Mouse (Mus musculus) monocyte, adult 2 months (primary cell): ENCODE results near the gene Foxd4.

Source experiments
- DNase-seq, 2 experiments: peaks; one replicate each; pipeline ENCODE4 v3.0.0; 2022; ENCODE audit warnings: low spot score in 2 of 2, low read depth in 1 of 2

The Foxd4 gene

DNA sequence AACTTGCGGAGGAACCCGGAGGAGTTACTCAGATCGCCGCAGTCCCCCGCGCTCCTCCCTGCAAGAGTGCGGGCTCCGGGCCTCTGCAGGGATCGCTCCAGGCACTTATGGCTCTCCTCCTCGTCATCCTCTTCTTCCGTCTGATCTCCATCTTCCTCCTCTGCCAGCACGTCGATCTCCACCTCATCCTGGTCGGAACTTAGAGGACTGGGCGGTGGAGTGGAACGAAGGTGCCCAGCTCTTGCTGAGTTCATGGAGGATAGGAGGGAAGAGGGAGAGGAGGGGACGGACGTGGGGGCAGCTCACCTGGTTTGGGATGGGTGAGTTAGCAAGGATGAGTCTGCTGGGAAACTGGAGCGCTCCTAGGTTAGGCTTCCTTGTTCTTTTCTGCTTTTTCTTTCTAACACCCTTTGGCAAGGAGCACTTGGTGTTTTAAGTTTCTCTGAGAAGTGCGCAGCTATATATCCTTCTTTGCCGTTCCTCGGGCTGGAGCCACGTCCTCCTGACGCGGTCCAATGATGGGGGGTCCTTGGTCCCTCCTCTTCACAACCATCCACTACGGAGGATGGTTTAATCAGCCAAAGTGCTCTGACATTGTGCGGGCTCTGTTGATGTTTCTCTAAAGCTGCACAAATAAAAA, at the start of gene Foxd4:
TSS of gene Foxd4 (minus strand) at position 617 of the 640 bp plus-strand sequence.
- DNase-seq, result no peak

DNA sequence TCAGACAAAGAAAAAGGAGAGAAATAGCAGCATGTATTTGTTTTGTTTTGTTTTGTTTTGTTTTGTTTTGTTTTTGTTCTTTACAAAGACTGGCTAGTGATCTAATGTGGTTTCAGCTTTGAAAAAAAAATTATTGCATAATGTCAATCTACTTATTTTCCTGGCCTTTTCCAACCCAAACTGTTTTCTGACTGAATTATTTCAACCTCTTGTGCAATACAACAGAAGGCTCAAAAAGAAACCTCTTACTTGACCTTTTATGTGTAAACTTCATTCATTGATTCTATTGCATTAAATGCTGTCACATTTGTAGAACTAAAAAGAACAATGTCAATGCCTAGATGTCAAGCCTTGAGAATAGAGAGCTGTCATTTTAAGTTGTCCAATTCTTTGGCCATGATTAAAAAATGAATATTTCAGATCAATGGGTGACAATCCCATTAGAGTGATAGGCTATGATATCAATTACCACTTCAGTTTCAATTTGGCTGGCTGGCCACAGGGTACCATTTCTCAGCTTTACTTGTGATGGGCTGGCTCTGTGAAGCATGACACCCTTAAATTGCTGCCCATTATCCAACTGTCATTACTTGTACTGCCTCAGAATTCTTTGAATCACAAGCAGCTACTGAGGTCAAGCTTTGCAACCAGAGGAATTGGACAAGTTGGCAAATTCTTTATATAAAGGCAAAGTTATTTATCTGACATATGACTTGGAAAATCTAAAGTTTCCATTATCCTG, 44.7 kb upstream of the Foxd4 start:
- no peak for DNase-seq

DNA sequence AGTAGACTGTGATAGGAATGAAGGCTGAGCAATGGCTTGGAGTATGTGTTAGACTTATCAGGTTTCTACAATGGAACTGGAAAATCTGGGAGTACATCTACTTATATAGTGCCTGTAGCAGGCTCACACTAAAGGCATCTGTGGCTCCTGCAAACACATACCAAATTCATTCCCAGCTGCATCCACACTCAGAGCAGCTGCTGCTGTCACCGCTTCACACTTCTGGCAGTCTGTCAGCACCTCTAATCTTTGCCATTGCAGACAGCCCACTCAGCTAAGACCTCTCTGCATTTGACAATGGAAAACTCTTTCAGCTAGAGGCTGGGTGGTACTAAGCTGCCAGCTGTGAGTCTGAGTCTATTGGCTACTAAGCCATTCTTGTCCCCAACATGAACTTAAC, 36.1 kb upstream of the Foxd4 start:
- no peak for DNase-seq

DNA sequence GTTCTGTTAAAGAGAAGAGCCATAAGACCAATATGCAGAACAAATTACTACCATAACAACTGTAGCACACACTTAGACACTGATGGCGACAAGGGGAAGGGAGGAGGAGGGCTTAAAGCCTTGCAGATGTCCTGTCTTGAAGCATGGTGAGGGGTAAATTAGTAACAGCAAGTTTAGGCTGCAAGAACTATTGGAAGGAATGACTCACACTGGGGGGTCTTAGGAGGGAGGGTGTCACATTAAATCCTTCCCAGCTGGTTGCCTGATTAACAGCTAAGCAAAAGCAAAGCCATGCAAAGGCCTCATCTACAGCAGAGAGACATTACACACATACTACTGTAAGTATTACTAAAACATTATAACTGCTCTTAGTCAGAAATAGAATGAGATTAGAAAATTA, 28.0 kb upstream of the Foxd4 start:
- no peak for DNase-seq

DNA sequence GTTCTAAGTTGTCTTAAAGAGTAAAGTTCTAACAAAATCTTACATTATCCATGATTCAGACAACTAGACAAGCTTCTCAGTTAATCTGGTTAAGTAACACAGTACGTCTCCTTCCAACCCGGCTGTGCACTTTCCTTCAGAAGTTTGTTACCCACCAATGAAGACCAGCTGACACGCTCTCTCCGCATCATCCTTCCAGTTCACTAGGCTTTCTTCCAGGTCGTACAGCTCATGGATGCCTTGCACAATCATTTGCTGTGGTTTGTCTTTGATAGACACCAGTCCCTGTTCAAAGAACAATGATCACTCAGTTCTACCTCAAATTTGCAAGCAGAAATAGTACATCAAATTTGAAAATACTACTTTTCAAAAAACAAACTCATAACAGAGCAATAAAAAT, 19.9 kb upstream of the Foxd4 start:
- DNase-seq, result no peak

DNA sequence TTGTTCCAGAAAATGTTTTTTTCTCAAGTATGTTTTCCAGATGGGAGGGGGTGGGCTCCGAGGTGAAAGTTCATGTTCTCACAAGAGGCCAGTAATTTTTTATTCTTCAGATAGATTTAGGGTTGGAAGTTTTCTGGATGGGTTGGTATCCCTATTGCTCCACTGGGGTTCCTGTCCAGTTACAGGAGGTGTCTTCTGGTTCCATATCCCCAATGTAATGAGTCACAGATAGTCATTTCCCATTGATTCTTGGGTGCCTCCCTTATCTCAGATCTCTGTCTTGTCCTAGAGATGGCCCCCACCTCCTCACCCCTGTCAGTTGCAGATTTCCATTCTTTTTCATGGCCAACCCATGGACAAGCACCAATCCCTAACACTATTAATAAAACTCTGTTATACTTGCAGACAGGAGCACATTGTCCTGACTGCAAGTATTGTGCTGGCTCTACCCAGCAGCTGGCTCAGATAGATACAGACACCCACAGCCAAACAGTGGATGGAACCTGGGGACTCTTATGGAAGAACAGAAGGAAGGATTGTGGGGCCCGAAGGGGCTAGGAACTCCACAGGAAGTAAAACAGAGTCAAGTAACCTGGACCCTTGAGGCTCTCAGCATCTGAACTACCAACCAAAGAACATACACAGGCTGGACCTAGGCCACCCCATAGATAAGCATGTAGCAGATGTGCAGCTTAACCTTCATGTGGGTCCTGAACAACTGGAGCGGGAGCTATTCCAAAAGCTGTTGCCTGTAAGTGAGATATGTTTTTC, 7.6 kb upstream of the Foxd4 start:
- DNase-seq, result no peak

DNA sequence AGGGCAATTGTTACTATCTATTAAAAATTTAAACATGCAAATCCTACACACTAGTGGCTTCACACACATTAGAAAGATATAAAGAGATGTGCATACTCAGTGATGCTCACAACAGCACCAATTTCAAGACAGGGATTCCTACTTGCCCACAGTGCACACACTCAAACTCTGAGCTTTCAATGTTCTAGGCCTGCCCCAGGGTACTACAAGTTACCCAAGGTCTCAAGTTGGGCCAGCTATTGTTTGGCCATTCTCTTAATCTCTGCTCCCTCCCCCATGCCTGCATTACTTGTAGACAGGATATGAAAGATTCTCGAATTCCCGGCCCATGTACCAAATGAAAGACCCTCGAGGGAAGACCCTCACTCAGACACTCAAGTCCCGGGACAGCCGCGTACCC, 6.7 kb upstream of the Foxd4 start:
- DNase-seq, result no peak

DNA sequence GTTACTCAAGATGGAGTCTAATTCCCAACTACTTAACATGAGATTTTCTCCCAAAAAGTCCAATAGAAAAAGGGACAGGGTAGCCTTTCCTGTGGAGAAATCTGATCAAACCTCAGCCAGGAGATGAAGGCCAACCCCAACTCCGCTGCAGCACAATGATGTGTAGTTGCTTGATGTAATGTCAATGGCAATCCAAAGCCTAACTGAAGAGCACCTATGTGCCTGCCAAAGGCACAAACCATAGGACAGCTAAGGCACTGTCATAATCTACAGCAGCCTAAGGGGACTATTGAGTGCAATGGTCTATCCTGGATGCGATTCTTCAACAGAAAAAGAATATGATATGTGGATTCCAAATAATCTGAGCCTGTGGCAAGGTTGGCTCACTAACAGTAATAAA, 1.8 kb upstream of the Foxd4 start:
- no peak for DNase-seq

DNA sequence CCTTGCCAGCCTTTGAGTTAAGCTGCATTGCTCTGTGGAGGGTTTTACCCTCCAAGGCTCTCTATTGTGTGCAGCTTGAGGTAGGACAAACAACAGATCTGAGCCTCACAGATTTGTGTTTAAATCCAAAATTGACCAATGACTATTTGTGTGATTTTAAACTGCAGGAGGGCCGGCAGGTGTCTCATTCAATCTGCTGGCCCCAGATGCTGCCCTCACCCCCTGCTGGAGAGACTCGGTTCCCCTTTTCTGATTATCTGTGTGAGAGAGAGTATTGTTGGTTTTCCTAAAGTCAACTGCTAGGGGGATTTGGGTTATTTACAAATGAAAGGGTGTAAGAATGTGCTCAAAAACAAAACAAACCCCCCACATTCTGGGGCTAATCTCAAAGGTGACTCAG, 1.3 kb upstream of the Foxd4 start:
- DNase-seq, result no peak

DNA sequence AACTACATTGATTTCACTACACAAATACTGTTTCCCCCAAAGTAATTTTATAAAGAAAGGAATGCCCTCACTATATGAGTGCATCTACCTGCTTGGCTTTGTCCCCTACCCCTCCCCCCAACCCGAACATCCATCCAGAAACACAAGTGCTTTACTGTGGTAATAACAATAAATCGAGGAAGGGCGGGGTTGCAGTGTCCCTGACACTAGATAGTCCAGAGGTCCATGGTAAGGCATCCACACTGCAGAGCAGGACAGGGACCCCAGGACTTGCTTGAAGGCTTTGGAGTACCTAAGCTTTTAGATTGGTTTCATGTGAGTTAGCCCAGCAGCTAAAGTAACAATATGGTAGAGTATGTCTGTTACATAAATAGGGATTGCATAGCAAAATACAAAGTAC, 669 bp upstream of the Foxd4 start:
- no peak for DNase-seq

DNA sequence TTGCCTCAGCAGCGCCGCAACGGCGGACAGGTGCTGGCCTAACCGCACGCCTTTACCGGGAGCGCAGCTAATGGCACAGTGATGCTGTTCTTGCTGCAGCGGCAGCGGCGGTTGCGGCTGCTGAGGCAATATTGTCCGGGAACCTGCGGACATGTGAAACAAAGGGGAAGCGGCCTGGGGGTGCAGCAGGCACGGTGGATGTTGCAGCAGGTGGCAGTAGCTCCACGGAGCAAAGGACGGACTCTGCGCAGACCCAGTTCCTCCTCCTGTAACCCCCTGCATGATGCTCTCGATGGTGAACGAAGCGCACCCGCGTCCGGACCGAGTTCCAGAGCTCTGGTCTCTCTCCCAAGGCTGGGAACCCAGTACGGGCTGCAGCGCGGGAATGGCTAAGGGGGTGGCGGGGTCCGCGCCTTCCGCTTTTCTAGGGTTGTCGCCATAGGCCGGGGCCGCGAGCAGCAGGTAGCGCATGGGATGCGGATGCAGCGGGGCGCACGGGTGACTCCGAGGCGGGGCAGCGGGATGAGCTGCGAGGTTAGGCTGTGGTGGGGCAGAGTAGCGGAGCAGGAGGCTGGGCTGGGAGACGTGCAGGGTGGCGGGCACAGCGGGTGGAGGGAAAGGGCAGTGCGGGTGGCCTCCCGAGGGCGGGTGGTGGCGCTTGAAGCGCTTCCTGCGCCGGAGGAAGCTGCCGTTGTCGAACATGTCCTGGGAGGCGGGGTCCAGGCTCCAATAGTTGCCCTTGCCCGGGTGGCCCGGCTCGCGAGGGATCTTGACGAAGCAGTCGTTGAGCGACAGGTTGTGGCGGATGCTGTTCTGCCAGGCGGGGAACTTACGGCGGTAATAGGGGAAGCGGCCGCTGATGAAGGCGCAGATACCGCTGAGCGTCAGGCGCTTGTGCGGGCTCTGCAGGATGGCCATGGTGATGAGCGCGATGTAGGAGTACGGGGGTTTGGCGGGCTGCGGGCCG, 1.1 kb downstream of the Foxd4 start:
- DNase-seq, result no peak

DNA sequence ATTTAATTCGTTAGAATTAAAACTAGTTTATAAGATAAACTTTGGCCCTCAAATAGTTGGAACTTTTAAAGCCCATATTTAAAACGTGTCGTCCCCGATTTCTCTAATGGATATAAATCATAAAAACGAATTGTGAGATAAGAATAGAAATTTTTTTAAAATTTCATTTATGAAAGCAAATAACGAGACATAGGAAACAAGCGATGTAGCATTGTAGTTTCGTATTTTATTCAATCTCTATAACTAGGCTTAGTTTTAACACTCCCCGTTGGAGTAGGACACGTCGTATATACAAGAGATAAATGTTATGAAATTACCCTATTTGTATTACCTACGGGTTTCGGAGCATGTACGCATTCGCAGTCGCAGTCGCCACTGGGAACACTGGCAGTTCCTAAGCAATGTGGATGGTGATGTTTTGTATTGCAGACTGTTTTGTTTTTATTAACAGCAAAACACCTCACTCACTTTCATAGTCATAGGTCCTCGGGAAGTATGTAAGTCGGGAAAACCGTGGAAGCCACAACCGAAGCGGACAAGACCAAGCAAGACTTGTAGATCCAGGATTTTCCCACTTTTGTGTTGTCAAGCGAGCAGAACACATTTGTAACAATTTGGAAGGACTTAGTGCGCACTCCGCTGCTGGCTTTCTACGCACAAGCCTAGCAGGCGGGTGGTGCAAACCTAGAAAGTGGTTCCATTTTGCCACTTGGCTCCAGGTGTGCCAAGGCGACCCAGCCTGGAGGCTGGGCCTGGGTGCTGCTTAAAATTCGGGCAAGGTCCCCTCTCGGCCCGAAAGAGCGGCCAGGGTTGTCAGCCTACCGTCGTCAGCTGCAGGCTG, 2.0 kb downstream of the Foxd4 start:
- no peak for DNase-seq

DNA sequence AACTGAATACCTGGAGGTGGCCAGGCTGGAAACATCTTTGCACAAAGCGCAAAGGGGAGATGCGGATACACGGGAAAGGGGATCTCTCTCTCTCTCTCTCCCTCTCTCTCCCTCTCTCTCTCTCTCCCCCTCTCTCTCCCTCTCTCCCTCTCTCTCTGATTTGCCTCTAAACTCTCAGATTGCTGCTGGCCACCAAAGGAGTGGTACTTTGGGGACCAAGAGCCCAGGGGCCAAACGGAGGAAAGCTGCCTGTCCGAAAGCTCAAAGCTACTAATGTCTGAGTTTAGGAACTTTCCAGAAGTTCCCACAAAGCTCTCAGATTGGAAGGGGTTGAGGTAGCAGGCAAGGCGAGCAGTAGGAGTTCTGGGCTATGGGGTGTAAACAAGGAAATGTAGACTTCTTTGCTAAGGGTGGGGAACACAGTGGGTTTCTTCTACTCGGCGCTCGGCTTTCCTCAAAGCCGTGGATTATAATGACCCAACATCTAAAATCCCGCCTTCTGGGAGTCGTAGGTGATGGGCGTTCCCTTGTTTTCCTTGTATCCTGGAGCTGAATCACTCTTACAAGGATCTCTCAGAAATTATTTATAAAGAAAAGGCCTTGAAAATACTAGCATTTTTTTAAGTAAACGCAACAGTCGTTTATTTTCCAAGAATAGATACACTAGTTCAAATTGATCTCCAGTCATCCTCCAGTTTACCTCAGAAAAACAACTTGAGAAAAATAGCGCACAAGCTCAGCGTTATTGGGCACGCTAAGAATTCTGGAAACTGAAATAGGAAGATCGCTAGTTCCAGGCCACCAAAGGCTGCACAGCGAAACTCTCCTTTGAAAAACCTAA, 2.9 kb downstream of the Foxd4 start:
- no peak for DNase-seq

DNA sequence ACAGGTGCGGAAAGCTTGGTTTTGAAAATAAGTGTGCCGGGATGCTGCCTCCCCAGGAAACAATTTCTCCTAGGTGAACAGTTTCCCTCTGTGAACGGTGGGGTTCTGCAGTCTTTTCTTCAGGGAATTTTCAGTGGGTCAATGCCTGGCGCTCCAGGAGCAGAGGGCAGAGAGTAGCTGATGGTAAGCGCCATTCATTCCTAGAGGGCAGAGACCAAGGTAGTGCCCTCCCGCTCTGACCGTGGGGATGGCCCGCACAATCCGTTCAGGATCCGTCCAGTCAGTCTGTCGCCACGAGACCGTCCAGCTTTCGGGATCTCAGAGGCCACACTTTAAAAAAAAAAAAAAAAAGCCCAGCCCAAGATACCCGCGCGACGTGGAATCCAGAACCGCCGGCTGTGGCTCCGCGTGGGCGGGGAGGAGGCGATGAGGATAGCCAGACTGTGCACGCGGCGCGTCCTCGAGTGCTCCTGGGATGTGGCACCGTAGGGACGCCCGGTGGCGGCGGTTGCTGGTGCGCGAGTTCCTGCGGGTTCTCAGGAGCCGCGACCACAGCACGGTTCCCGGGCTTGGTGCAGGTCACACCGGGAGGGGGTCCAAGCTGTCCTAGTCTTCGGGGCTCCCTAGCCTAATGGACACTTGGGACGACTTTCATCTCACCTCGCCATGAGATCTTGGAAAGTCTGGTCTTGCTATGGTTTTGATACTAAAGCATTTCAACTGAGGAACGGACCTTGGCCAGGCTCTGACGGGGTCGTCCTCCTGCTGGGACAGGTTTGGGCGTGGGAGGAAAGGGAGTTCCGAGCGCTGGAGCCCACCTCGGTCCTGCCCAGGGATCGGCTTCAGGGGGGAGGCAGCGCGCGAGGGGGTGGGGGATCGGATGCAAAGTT, 3.7 kb downstream of the Foxd4 start:
- DNase-seq, result no peak

DNA sequence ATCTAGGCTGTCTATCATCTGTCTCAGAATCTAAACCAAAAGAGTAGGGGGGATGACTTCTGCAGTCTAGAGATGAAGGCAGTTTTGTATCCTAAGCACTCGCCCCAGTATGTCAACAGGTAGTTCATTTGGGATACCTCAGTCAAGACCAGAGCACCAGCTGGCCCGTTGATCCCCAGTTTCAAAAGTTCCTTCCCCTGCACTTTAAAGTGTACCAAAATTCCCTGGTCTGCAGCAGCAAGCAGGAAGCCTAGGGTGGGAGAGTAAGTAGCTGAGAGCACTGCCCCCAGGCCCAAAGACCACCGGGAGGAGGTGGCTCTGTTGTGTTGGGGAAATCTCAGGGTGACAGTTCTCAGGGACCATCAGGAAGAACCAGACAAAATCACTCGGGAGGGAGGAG, 4.5 kb downstream of the Foxd4 start:
- DNase-seq, result no peak

DNA sequence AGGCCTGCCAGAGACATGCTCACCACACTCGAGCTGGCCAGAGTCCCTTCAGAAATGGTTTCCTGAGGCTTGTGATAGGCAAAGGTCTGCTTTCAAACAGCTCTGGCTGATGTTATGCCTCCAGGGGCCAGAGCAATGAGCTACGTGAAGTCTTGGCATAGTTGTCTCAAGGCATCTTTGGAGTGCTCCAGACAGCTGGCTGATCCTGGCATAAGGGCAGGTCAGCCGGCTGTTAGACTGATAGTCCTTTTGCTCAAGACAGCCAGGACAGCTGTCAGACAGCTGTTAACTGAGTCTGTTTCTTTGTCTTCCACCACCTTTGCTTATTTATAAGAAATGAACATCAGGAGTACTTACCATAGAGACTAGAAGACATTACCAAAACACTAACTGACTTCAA, 14.1 kb downstream of the Foxd4 start:
- no peak for DNase-seq

DNA sequence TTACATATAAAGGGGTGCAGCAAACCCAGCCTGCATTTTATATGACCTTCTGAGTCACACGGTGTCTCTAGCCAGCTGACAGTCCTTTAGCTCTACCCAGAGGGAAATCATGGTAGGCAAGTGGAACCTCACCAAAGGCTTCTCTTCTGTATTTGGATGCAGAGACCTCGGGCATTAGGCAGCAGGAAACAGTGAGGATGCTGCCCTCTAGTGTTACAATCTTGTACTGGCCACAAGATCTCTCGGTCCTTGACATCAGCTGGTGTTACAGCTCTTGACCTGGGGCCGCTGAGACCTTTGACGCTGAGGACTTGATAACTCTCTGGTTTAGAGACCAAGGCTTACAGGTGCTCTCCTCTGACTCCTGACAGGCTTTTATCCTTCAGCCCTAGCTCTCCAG, 15.5 kb downstream of the Foxd4 start:
- DNase-seq, result no peak

DNA sequence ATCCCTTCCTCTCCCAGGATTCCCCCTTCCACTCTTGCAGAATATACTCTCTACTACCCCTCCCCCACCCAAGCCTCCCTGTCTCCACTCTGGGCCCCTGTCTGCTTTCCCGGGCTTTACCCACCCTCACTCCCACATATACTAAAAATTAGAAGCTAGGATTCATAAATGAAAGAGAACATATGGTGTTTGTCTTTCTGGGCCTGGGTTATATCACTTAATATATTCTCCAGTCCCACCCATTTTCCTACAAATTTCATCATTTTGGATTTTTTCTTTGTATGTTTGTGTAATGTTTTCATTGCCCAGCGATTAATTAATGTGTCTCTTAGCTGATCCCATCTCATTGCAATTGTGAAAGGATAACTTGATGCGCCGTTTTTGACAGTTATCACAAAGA, 19.8 kb downstream of the Foxd4 start:
- DNase-seq, result no peak
